Comparison of ENCODE assay signal across 23 mouse cellular contexts in the genomic region with DNA sequence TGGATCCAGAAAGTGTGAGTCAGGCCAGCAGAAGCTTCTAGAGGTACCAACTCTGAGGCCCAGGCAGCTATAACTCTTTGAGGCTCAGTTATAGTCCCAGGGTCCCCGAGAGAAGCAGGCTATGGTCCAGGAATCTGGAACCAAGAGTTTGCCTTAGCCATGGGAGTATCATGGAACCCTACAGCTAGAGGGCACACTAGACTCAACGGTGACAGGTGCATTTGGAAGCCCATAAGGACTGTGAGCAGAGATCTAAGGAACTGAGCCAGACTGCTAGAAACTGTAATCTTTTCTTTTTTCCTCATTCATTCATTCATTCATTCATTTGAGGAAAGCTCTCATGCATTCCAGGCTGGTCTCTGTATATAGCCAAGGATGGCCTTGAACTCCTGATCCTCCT. TPM values are rescaled to one million over a fixed set of nuclear protein-coding genes. Genes with fewer than 3 reads are reported as not detected.
DNase-seq lines count a peak whose midpoint lies in the region; ATAC-seq and TF ChIP-seq lines count a peak whose summit lies in the region.
"Had no signal": no experiment of that assay in that cellular context is flagged by ENCODE, and none has a peak within 500 bp of the region (broad histone marks: within the 10 kb centered on the region; RNA-seq: fewer than 3 reads in every experiment).

No protein-coding gene starts in this region.

- ATAC-seq in erythroblast, adult 5-6 weeks (replicated peaks; ENCODE audit: low FRiP score, poor library complexity, severe bottlenecking): 0 out of 2 replicates have a peak, but pooled peaks have one; percentile 39
- ATAC-seq in liver, embryonic 15.5 days (ENCODE audit: insufficient read depth): no peak
- ATAC-seq in granulocyte monocyte progenitor cell, adult 5-6 weeks (replicated peaks; ENCODE audit: poor library complexity, severe bottlenecking): no peak
- ATAC-seq: forebrain, embryonic 15.5 days; intestine, embryonic 16.5 days; midbrain, embryonic 16.5 days had no signal

- 75% methylated on average over 2 of the region's 2 CpGs for WGBS in liver, adult 2 months
- 67% methylated on average over 2 of the region's 2 CpGs for WGBS in liver, embryonic 15.5 days (ENCODE audit: insufficient replicate concordance)

- no peak overlapping the region for H3K4me2 ChIP-seq in liver, embryonic 15.5 days
- H3K4me2 ChIP-seq: embryonic facial prominence, embryonic 12.5 days; forebrain, embryonic 15.5 days; heart, embryonic 11.5 days; hindbrain, embryonic 12.5 days; stomach, embryonic 15.5 days had no signal

- DNase-seq in liver, adult 2 months (ENCODE audit: extremely low read depth, low read depth, low spot score): no peak
- DNase-seq in liver: no peak
- no peak for DNase-seq in B cell, adult 2 months
- no peak for DNase-seq in thymus, postnatal 25 days
- DNase-seq: adrenal gland, postnatal 14 days; cerebellum, adult 11 months; cerebellum, postnatal 10 days; heart, postnatal 10 days; kidney, postnatal 10 days; lung, postnatal 14 days; retina, postnatal 1 day had no signal

- H3K36me3 ChIP-seq in liver, adult 2 months (ENCODE audit: control insufficient read depth, insufficient read depth, low read length): no peaks in the 10 kb centered on the region
- peaks cover 8% of the 10 kb centered on the region for H3K36me3 ChIP-seq in liver, embryonic 15.5 days (replicated peaks)
- H3K36me3 ChIP-seq: embryonic facial prominence, embryonic 12.5 days; forebrain, embryonic 15.5 days; hindbrain, embryonic 12.5 days; limb, embryonic 10.5 days; stomach, embryonic 15.5 days had no signal

- no peak overlapping the region for H3K4me3 ChIP-seq in liver, adult 2 months (ENCODE audit: insufficient read depth, low read depth, low read length)
- no peak overlapping the region for H3K4me3 ChIP-seq in liver, embryonic 15.5 days (replicated peaks)
- H3K4me3 ChIP-seq: embryonic facial prominence, embryonic 12.5 days; forebrain, embryonic 15.5 days; hindbrain, embryonic 12.5 days; left cerebral cortex, adult 2 months; limb, embryonic 10.5 days; stomach, embryonic 15.5 days had no signal

- H3K79me2 ChIP-seq in liver, adult 2 months (ENCODE audit: control insufficient read depth, insufficient read depth, low read length): no peaks in the 10 kb centered on the region

- no peaks in the 10 kb centered on the region; the same call in 1 of the 2 replicates for H3K4me1 ChIP-seq in liver, adult 2 months (ENCODE audit: control insufficient read depth, insufficient read depth, low read length)
- peaks cover 18% of the 10 kb centered on the region; the same call in 1 of the 2 replicates for H3K4me1 ChIP-seq in liver, embryonic 15.5 days (replicated peaks)

- TF ChIP-seq CTCF in liver, adult 2 months (IDR thresholded peaks at IDR 0.05; ENCODE audit: low read depth, low read length): peak; percentile 47

- no peak for TF ChIP-seq POLR2A in liver, adult 2 months (IDR thresholded peaks at IDR 0.05; ENCODE audit: extremely low read depth, insufficient read depth, low read length)

- no peaks in the 10 kb centered on the region for H3K9me3 ChIP-seq in liver, embryonic 15.5 days (replicated peaks)
- H3K9me3 ChIP-seq: embryonic facial prominence, embryonic 12.5 days; forebrain, embryonic 15.5 days; hindbrain, embryonic 12.5 days; limb, embryonic 10.5 days; stomach, embryonic 15.5 days had no signal

- no peaks in the 10 kb centered on the region for H3K27me3 ChIP-seq in liver, adult 2 months (ENCODE audit: control insufficient read depth, insufficient read depth, low read length)
- H3K27me3 ChIP-seq in liver, embryonic 15.5 days: no peaks in the 10 kb centered on the region
- H3K27me3 ChIP-seq: embryonic facial prominence, embryonic 12.5 days; forebrain, embryonic 15.5 days; hindbrain, embryonic 12.5 days; stomach, embryonic 15.5 days had no signal

- H3K27ac ChIP-seq in liver, adult 2 months (replicated peaks; ENCODE audit: insufficient read depth, low read depth, low read length): no peak overlapping the region
- 0 out of 2 replicates have a peak overlapping the region, but pooled peaks have one; percentile 10 for H3K27ac ChIP-seq in liver, embryonic 15.5 days (replicated peaks)
- H3K27ac ChIP-seq: embryonic facial prominence, embryonic 12.5 days; forebrain, embryonic 15.5 days; hindbrain, embryonic 12.5 days; left cerebral cortex, adult 2 months; limb, embryonic 10.5 days; stomach, embryonic 15.5 days had no signal

- no peak overlapping the region for H3K9ac ChIP-seq in liver, adult 2 months (ENCODE audit: low read depth, low read length)
- H3K9ac ChIP-seq in liver, embryonic 15.5 days: no peak overlapping the region
- H3K9ac ChIP-seq: embryonic facial prominence, embryonic 12.5 days; forebrain, embryonic 15.5 days; hindbrain, embryonic 12.5 days; stomach, embryonic 15.5 days had no signal

RNA-seq across cellular contexts. Expression of a gene that starts 28.6 kb away (rescaled TPM):
- 6.7 and 9.4 TPM in 2 replicates for total RNA-seq in liver, adult 2 months (2014; rRNA removed)
- polyA plus RNA-seq in liver, adult 2 months (2012; rRNA removed): 2.3 and 3.1 TPM in 2 replicates
- total RNA-seq in erythroblast, adult 5-6 weeks (2015; ENCODE audit: low replicate concordance): 608 and 670 TPM in 2 replicates
- total RNA-seq in erythroblast, adult 5-6 weeks (2017; ENCODE audit: low replicate concordance): 1,090 and 1,183 TPM in 2 replicates
- 94.2 and 107 TPM in 2 replicates for polyA plus RNA-seq in liver, embryonic 15.5 days (2015; fragmentation: Nextera tagmentation; extraction: Ambion mirVana)
- total RNA-seq in granulocyte monocyte progenitor cell, adult 5-6 weeks (2014; fragmentation: Nextera tagmentation): 0.34 TPM in 1 of 2 replicates, not detected in the other
- total RNA-seq in granulocyte monocyte progenitor cell, adult 5-6 weeks (2017): 0.36 and 0.47 TPM in 2 replicates

Comparison
In these comparisons a context has a peak if more than half of its experiments do, and no peak if none do; other contexts are left out.
1. RNA of a gene that starts 28.6 kb away (total RNA-seq): 608 to 1,183 TPM in erythroblast, adult 5-6 weeks; 6.7 to 9.4 TPM in liver, adult 2 months and 0.34 to 0.47 TPM in granulocyte monocyte progenitor cell, adult 5-6 weeks; every median in the first group is over 10 times any median in the second.